Mouse (Mus musculus): ENCODE data around the gene Tarbp1.

DNA sequence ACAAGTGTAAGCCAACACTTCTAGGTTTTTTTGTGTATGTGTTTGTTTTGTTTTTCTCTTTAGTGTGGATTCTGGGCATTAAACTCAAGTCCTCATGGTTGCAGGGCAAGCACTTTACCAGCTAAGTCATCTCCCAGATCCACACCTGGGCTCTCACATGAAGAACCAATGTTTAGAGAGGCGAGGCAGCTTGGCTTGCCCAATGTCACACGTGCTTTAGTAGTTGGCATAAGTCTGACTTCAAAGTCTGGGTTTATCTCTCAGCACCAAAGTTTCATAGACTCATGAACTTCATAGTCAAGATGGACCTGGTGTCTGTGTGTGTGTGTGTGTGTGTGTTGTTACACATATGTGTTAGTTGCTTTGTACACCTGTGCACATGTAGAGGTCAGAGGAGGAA, 24.5 kb upstream of the Tarbp1 start:
- TF ChIP-seq GATA1 (IDR thresholded peaks at IDR 0.05; ENCODE audit: borderline replicate concordance, low read length) (no peak), FLI1 (IDR thresholded peaks at IDR 0.05; ENCODE audit: low read length) (no peak)
